Mouse (Mus musculus) WW6 (cell line): ENCODE results near the gene Olfr157.
"Not testable (repeated sequence)": the region's sequence is repeated elsewhere in the genome, so short reads cannot be mapped to it uniquely, and the experiment has no call there.

ENCODE experiments used
- DNase-seq: peaks from one replicate; pipeline ENCODE4 v3.0.0-alpha.2; 2013; ENCODE audit warnings: low read depth, low spot score

Gene Olfr157

GRCm38 (mm10) chr4:43798936-43799335, 41.1 kb downstream of the Olfr157 start:
- no peak for DNase-seq

GRCm38 (mm10) chr4:43795844-43796243, 44.2 kb downstream of the Olfr157 start:
- not testable (repeated sequence) for DNase-seq

DNA sequence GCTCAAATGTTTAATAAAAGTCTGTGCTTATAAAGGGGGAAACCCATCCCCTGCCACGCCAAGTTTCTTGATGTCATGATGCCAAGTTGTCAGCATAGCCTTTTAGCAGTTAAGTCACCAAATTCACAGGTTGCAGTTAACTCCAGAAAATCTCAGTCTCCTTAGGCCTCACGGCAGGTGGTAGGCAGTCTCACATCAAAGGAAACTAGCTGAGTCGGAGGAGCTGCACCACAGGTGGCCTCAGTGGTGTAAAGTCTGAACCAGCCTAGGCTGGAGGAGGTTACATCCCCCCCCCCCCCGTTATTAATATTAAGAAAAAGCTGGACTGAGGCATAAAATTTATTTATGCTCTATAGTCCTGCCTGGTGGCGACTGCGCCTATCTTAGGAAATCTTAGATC, 44.7 kb downstream of the Olfr157 start:
- no peak for DNase-seq
